Mouse (Mus musculus) c-Kit-positive CD71-negative TER-119-negative erythroid progenitor cells, embryonic 14.5 days (primary cell): ENCODE measurements at regions not wholly inside any gene's neighbourhood (a gene's known extent, or its start where the extent isn't known, plus 50 kb on each side); places are given as distances from the start of the nearest gene placed in this dataset.

ENCODE experiments used
- DNase-seq: peaks from one replicate; pipeline ENCODE4 v3.0.0-alpha.2; 2013; ENCODE audit warnings: low read depth

DNA sequence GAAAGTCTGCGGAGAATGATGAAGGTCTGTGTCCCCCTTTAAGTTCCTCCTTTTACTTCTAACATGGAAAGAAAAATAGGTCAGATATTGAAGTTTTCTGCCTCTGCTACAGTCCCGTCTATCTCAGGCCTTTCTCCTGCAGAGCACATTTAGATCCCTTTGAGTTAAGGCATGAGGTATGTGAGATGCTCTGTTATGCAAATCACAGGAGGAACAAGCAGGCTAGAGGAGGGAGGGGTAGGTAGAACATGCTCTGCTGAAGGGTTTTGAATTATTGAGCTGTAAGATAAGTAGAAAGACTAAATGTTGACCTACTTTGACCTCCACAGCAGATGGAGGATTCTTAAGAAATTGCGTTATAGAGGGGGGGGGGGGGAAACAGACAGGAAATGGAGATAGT lies 228.4 kb upstream of the Ldb2 start:
- no peak for DNase-seq

DNA sequence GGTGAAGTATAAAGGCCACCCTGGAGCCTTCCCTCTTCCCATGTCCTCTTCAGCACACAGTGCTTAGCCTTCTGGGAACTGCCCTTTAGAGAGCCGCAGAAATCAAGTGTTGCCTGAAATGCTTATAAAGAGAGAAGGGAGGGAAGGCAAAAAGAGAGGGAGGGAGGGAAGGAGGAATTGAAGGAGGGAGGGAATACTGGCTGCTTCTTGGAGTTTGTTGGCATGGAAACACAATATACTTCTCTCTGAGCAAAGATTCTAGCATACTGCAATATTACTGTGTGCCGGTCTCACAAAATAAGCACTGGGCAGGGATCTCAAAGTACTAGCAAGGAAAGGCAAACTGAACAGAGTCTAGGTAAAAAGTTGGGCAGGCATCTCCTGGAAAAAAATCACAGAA lies 225.9 kb upstream of the Ldb2 start:
- DNase-seq, result no peak

DNA sequence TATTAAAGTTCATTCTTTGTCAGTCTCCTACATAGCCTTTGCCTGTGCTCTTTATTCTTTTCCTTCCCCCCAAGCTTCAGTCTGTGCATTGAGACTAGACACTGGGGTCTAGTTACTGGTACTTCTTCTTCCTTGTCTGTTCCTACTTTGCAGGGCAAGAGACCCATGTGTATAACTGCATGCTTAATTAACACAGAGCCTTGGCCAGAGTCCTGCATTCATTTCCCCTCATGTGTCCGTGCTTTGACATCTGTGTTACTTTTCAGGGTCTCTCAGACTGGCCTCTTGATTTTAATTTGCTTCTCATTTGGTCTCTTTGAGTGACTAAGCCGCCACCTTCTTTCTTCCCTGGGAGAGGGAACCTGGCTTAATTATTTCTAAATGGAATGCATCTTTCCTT lies 208.4 kb upstream of the Ldb2 start:
- no peak for DNase-seq

DNA sequence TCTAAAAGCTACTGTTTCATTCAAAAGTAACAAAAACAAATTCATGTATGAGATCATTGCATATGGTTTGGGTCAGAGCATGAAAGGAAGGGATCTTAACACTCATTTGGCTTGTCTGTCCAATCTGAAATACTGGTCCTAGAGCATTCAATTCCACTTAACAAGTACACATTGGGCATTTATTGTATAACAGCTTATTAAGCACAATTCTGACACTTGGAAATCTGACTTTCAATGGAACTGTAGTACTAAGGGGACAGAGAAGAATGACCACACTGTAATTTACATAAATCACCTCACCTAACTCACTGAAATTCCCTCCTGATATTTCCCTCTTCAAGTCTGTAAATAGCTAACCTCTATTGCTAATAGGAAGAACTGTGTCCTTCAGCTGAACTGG lies 201.5 kb upstream of the Ldb2 start:
- no peak for DNase-seq

DNA sequence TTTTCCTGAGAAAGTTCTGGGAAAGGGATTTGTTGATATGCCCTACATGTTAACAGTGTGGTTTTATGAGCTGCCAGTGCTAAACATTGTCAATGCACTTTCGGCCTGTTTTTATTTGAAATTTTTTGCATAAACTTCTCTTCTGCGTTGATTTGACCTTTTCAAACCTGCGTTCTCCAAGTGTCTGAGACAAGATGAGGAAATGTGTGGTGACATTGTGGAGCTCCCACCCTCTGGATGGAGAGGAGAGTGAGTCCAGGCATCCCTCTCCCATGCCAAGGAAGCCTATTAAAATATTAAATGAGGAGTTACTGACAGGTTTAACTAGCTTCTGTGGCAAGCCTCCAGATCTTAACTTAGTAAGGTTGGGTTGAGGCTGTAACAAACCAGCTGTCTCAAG lies 199.6 kb upstream of the Ldb2 start:
- DNase-seq, result no peak

DNA sequence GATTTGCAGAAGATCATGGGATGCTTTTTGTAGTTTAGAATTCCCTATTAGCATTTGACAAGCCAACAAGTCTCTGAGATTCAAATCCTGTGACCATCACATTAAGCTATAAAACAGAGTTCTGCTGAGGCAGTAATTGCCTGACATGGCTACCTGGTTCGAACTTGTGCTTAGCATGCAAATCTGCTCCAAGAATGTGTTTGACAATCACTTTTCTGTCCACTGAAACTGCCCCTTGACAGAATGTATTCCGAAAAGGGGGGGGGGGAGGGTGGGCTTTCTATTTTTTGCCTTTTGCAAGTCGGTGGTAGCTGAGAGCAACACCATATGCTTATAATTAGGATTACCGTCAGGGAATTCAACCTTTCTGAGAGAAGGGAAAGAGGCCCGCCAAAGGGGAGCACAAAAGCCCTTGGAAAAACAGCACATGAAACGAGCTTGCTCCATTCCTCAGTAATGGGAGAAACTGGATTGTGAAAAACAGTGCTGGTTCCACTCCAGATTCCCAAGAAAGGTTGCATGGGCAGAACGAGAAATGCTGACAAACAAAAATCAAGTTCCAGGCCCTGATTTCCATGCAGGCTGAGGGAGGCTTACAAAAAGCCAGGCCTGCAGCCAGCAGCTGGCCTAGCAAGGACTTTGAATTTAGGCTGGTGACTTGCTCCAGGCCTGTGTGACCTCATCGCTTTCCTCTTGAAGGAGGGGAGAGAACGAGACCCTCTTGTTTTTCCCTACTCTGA lies 176.1 kb upstream of the Ldb2 start:
- DNase-seq, result no peak

DNA sequence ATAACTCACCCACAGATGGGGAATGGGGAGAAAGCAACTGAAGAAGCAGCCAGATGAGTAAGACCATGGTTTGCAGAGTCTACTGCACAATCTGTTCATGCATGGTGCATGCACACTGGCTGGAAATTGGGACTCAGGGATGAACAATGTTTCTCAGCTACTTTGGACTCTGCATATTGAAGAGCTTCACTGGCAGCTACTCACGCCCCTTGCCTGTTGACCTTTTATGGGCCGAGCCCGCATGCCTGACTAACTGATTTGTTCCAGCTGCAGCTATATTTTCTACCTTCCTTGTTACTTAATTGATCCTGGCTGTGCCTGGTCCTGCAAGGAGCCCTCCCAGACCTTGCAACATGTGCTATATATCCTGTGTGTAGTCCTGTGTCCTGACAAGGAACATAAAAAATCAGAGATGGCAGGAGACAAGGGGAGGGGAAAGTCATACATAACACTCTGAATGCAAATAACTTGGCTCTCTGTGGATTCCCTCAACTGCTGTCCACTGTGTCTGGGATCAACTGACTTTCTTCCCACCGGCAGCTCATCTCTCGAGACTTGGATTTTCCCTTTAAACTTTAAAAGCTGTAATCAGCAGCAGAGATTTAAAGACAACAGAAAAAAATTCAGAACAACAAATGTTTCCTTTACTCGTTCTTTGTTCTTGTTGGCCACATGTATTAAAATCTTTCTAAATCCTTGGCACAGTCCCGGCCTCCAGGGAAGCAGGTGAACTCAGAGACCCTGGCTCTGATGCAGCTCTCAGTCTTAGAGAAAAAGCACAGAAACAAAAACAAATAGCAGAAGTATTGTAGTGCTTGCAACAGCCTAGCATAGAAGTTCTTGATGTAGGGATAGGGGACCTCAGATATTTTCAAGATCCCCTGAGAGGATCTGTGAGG lies 143.8 kb upstream of the Ldb2 start:
- DNase-seq, result no peak

DNA sequence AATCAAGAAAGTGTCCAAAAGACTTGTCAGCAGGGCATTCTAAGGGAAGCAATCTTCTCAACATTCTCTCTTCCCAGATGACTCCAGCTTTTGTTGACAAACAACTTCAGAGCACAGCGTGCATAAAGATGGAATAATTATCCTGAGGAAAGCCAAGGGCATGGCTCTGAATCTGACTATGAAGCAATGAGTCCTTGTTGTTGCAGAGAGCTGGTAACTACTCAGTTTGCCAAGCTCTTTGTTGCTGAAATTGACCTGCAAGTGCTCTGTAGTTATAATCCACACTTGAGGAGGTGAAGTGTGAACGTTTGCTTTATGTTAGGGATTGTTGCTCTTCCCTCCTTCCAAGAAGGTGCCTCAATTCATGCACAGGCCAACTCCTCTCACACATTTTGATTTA lies 143.1 kb upstream of the Ldb2 start:
- DNase-seq, result no peak

DNA sequence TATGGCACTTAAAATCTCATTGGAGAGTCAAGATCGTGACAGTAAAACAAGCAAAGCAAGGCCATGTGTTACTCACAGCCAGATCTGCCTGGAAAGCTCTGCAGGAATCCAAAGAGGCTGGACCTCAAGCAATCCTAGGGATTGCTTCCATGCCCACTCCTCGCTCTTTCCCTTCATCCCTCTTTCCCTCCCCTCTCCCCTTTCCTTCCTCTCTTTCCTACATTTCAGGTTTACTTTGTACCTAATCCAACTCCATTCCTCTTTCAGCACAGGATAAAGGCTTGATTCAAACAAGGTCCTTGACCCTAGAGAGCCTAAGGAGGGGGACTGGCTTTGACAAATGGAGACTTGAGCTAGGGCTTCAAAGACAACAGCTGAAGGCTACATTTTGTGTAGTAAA lies 126.0 kb upstream of the Ldb2 start:
- no peak for DNase-seq

DNA sequence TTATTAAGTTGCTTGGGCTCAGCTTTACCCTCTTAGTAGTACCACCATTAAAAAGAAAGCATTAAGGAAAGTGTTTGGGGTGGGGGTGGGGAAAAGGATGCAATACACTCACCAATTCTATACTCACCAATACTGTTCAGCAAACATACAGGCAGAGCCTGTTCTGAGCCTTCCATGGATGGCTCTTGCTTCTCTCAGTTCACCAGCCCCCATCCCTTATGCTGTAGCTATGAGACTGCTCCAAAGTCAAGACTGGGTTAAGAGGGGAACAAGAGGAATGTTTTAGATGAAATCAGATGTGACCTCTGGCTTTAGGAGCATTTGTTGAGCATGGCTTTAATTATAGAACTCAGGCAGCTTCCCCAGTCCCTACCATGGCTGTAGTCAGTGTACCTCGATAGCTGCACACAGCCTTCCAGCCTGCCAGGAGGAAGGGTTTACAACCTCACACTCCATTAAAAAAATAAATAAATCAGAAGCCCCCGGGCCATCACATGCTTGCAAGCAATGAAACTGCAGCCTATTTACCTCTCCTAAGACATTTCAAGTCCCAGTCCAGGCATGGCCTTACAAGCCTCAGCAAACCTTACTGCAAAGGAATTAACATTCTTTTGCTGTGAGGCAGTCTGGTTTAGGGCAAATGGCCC lies 122.8 kb upstream of the Ldb2 start:
- DNase-seq, result no peak

DNA sequence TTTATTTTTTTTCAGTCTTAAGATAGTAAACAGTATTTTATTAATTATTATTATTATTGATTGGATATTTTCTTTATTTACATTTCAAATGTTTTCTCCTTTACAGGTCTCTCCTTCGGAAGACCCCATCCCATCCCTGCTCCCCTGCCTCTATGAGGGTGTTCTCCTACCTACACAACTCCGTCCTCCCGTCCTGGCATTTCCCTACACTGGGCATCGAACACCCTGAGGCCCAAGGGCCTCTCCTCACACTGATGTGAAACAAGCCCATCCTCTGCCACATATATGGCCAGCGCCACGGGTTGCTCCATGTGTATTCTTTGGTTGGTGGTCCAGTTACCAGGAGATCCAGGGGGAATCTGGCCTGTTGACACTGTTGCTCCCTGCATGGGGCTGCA lies 118.3 kb upstream of the Ldb2 start:
- no peak for DNase-seq

DNA sequence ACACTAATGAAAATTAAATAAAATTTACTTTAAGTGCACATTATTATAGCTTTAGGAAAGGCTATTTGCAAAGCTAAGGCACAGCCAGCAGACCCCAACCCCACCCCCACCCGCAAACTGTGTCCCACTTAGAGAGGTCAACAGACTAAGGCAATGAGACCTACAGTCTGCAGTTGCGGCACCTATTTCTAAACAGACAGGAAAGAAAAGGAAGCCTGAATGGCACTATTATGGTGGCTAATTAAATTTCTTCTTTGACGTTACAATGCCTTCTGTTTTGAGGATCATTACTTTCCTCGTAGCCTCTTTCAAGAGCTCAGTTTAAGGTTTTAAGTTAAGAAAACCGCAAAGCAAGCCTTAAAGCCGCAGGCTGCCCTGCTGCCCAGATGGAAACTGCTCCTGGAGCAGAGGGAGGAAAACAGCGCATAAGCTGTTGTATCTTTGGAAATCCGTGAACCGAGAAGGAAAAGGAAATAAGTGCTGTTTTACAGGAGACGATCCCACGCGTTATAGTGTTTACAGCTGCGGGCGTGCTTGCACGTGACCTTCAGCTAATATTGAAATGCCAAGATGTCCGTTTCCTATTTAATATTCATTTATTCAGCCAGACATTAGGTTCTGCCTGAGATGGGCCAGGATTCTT lies 117.8 kb upstream of the Ldb2 start:
- DNase-seq, result no peak

DNA sequence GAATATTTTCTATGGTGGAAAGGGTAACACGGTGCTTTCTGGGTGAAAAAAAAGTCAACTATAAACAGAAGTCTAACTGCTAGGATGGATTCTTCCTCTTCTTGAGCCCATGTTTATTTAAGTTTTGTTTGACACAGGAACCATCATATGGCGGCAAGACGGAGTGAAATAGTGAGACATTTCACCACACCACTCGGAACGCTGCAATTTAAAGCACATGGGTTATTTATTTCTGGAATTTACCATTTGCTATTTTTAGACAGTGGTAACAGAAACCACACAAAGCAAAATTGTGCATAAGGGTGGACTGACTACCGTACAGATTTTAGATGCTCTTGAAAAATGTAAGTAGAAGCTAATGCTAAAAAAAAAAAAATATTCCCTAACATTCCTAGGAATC lies 103.1 kb upstream of the Ldb2 start:
- DNase-seq, result no peak

DNA sequence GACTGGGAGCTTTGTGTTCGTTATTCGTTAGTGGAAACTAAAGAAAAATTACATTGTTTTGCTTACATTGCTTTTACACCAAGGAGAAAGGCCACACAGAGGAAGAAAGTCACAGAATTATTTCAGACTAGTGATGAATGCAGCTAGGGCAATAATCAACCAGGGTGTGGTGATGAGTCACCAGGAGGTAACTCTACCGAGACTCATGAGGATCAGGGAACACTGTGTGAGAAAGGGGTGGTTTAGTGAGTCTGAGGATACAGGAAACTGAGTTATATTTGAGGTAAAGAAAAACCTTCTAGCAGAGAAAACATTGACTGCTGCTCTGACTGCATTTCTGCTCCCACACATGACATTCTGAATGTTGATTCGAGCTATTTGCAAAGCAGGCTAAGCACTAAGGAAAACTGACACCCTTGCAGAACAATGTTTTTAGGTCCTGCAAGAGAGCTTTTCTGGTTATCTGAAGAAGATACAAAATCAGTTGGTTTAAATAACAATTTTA lies 87.1 kb upstream of the Ldb2 start:
- no peak for DNase-seq

DNA sequence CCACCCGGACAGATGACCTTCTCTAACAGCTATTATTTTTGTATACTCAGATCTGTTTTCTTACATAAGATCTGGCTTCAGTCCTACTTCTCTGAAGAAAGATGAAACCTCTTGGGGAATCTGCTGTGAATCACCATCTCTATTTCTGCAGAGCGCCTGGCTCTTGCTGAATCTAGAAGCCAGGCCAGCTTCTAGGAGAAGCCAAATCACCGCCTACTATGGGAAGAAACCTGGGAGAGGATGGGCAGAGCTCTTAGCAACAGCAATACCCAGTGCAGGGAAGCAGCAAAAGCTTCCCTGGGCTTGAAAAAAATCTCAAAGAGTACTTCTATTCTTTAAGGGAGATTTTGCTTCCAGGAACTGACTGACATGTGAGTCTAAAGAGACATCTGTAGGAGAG lies 77.5 kb upstream of the Ldb2 start:
- no peak for DNase-seq

DNA sequence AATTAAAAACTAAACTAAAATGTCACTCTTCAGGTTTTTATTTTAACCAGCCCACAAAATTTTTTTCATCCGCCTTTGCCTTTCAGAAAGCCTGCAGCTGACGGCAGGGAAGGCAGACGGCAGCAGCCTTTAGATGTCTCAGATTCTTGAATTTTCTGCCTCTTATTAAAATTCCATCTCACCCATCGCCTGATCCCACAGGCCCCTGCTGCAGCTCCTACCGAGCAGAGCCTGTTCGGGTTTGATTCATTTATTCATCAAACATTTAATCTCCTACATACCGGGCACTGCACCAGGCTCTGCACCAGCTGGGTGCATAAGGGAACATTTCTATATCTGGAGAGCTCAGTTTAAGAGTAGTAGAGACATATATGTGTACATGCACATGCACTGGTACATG lies 72.8 kb upstream of the Ldb2 start:
- no peak for DNase-seq

DNA sequence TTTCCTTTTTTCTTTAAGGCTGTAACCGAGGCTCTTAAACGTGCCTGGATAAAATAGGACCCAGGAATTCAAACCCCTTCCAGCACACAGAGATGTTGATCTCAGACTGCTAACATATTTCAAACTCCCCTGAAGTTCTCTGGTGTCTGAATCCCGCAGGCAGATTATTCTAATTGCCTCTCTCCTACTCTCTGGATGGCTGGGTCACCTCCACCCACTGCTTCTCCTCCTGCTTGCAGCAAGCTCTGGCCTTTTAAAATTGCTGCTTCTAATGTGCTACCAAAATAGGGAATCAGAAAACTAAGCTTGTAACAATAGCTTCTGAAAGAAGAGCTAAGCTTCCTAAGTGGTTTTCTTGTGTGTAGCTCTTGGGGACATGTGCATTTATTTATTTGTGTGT lies 64.4 kb upstream of the Ldb2 start:
- no peak for DNase-seq

DNA sequence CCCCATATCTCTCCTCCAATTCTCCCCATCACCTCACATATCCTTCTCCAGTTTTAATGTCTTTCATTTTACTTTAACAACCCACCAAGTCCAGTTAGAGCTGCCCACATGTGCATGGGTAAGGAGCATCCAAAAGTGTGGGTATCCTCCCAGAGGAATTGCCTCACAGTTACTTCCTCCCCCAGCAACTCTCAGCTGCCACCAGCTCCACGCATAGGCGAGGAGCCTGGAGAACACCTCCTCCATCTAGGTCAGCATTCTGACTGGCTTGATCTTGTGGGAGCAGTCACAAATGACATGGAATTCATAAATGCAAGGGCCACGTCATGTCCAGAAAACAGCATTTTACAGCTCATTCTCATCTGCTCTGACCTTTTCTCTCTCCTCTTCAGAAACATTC lies 63.9 kb upstream of the Ldb2 start:
- no peak for DNase-seq

DNA sequence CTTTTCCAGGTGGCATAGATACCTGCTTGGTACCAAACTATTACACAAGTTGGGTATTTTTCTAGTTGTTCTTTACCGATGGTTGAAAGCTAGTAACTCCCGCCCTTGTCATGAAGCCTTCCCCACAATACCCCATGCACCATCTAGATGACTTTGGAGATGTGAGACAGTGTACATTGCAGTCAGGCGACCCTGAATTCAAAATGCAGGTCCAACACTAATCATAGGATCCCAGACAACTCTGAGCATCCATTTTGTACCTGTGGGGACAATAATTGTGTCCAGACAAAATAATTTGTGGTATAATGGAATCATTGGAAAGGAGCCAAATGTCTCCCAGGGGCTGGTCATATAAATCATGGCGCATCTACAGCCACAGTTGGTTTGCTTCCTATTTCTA lies 54.7 kb upstream of the Ldb2 start:
- no peak for DNase-seq
